Mouse (Mus musculus) heart, embryonic 12.5 days (tissue): ENCODE data around the gene Spata31d1a. TPM values are rescaled to one million over a fixed set of nuclear protein-coding genes. Genes with fewer than 3 reads are reported as not detected.
A peak's percentile ranks its signal among the peaks of the same experiment; 100 is the strongest.
"Not testable (repeated sequence)": the region's sequence is repeated elsewhere in the genome, so short reads cannot be mapped to it uniquely, and the experiment has no call there.

Experiments used
- ATAC-seq: fragments of 200-750 bp; cut with Nextera tagmentation; 2 replicates; pipeline ENCODE4 v1.8.0; 2017; ENCODE audit warnings: moderate TSS enrichment, moderate library complexity; ENCODE audit not compliant: insufficient number of reproducible peaks, low FRiP score
- H3K27ac ChIP-seq: fragments of 300-500 bp; sonication (generic); 2 replicates; pipeline ENCODE4 v1.5.1; 2016; ENCODE audit warnings: mild to moderate bottlenecking, moderate library complexity; ENCODE audit not compliant: poor library complexity, severe bottlenecking
- H3K27me3 ChIP-seq: fragments of 300-500 bp; sonication (generic); replicated peaks from 2 replicates; pipeline ENCODE4 v1.6.1; 2016; ENCODE audit warnings: mild to moderate bottlenecking, moderate library complexity
- H3K36me3 ChIP-seq: fragments of 300-500 bp; sonication (generic); 2 replicates; pipeline ENCODE4 v1.6.1; 2016; ENCODE audit warnings: mild to moderate bottlenecking, moderate library complexity
- H3K4me1 ChIP-seq: fragments of 300-500 bp; sonication (generic); replicated peaks from 2 replicates; pipeline ENCODE4 v1.6.1; 2016; ENCODE audit warnings: mild to moderate bottlenecking
- H3K4me2 ChIP-seq: fragments of 300-500 bp; sonication (generic); 2 replicates; pipeline ENCODE4 v1.6.1; 2016; ENCODE audit warnings: mild to moderate bottlenecking, moderate library complexity
- H3K4me3 ChIP-seq: fragments of 300-500 bp; sonication (generic); 2 replicates; pipeline ENCODE4 v1.5.1; 2016; ENCODE audit warnings: mild to moderate bottlenecking
- H3K9ac ChIP-seq: fragments of 300-500 bp; sonication (generic); 2 replicates; pipeline ENCODE4 v1.6.1; 2016; ENCODE audit warnings: mild to moderate bottlenecking, moderate library complexity
- H3K9me3 ChIP-seq: fragments of 300-500 bp; sonication (generic); replicated peaks from 2 replicates; pipeline ENCODE4 v1.6.1; 2016; ENCODE audit warnings: mild to moderate bottlenecking, moderate library complexity
- WGBS: fragments of 180-500 bp; shearing (Covaris S2); methylation state at CpG from one replicate; pipeline ENCODE4 v1.1.7; 2016; 5-methylcytosine and 5-hydroxymethylcytosine counted together
- polyA plus RNA-seq: library from polyadenylated mRNA; unstranded; fragments of >200 nt; fragmentation: Nextera tagmentation; extraction: Ambion mirVana; gene quantifications from 2 replicates; pipeline ENCODE4 v1.2.1, GENCODE M21; 2016

The Spata31d1a gene
- polyA plus RNA-seq, 1 experiment from 2014 or later = not detected

GRCm38 (mm10) chr13:59733936-59734335, 23.8 kb upstream of the Spata31d1a start:
- Histone ChIP-seq H3K4me3 (no peak overlapping the region), H3K4me2 (no peak overlapping the region), H3K9ac (no peak overlapping the region), H3K9me3 (no peaks in the 10 kb centered on the region), H3K27me3 (no peaks in the 10 kb centered on the region), H3K36me3 (no peaks in the 10 kb centered on the region), H3K4me1 (no peaks in the 10 kb centered on the region), H3K27ac (no peak overlapping the region)
- no peak for ATAC-seq
- WGBS = 66% methylated on average over 4 of the region's 4 CpGs

DNA sequence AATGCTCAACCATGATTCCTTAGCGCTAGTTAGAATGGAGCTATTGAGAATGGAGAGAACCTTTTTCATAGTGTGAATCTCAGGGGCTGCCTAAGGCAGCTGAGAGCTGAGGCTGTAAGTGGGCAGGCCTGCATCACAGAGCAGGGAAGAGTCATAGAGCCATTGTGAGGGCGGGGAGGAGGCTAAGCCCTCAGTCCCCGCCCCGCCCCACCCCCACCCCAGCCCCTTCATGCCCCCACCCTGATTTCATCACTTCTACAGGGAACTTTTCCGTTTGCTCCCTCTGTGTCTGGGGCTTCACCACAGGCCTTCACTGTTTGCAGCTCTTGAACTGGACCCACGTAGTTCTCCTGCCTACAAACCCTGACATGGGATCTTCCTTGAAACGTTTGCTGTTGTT, 21.5 kb upstream of the Spata31d1a start, which contains the start of gene Spata31d1d:
Gene Spata31d1d (minus strand): TSS at position 101 of the 400 bp plus-strand sequence.
- H3K36me3 ChIP-seq = no peaks in the 10 kb centered on the region
- H3K27me3 ChIP-seq = no peaks in the 10 kb centered on the region
- WGBS = 39% methylated on average over 7 of the region's 7 CpGs
- peaks cover 3% of the 10 kb centered on the region; the same call in 1 of the 2 replicates for H3K4me1 ChIP-seq
- H3K4me3 ChIP-seq = no peak within 1 kb of the TSS
- H3K4me2 ChIP-seq = no peak within 1 kb of the TSS
- H3K9ac ChIP-seq = no peak within 1 kb of the TSS
- no peak for ATAC-seq
- no peaks in the 10 kb centered on the region for H3K9me3 ChIP-seq
- no peak within 1 kb of the TSS for H3K27ac ChIP-seq

DNA sequence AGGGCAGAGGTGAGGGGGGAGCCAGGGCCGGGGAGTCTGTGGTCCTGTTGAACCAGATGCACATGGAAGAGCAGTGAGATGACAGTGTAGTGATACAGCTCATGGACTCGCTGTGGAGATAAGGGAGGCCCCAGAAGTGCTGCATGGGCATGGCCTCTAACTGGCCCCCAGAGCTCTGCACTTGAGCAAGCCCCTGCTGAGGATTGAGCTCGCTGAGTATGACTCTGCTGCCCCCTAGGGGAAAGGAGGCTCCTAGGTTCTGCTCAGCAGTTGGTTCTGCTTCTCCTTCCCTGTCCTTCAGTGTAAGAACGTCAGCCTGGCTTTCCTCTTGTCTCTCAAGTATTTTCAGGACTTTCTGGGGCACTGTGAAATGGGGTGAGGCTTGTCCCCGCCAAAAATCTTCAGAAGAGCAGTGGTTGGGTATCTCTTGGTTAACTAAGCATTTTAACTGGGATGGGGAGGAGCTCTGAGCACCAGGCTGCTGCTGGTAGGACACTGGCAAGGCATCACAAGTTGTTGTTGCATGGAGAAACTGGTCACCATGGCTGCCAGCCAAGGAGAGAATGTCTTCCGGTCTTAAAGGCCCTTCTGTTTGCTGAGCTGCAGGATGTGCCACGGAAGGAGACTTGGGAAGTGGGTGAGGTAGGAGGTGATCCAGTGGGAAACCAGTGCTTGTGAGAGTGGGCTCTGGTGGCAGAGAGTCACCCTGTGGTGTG, 18.4 kb upstream of the Spata31d1a start:
- ATAC-seq = peak; percentile 83
- H3K4me2 ChIP-seq = no peak overlapping the region; the same call in 1 of the 2 replicates
- H3K4me3 ChIP-seq = no peak overlapping the region
- H3K27ac ChIP-seq = no peak overlapping the region
- no peaks in the 10 kb centered on the region for H3K36me3 ChIP-seq
- no peak overlapping the region for H3K9ac ChIP-seq
- WGBS = 19% methylated on average over 7 of the region's 7 CpGs
- 0 out of 2 replicates have a peak, but pooled peaks cover 5% of the 10 kb centered on the region for H3K27me3 ChIP-seq
- no peaks in the 10 kb centered on the region for H3K9me3 ChIP-seq
- peaks cover 8% of the 10 kb centered on the region; the same call in 1 of the 2 replicates for H3K4me1 ChIP-seq

DNA sequence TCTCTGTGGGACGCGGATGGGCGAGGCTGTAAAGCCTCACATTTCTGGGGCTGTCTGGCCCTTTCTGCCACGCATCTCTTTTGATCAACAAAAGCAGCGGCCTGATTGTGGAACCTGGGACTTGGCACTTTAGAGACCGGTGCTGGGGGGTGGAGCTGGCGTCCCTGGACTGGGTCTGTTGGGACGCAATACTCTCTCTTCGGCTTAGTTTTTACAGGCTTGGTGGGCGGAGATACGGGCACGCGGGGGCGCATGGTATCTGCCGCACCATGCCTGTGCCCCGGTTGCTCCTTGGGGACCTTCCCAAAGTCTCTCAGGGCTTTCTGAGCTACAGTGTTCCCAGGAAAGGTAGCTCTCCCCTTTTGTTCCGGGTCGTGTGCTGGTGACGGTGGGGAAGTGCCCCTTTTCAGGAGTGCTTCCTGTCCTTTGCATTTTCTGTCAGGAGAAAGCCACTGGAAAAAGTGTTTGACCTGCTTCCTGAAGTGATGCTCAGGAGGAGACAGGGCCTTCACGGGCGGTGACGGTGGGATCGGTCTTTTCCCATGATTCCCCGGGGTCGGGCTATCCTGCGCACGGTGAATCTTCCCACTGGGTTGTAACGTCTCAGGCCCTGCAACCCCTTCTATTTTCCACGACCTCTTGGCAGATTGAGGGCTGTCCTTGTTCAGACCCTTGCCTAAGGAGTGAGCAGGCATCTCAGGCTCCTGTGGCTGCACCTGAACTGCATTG, 16.2 kb upstream of the Spata31d1a start:
- H3K27me3 ChIP-seq = 0 out of 2 replicates have a peak, but pooled peaks cover 5% of the 10 kb centered on the region
- ATAC-seq = no peak
- H3K4me3 ChIP-seq = peak overlapping the region; percentile 30
- no peak overlapping the region for H3K27ac ChIP-seq
- WGBS = 22% methylated on average over 29 of the region's 29 CpGs
- peaks cover 8% of the 10 kb centered on the region; the same call in 1 of the 2 replicates for H3K4me1 ChIP-seq
- peak overlapping the region; percentile 60 for H3K4me2 ChIP-seq
- no peaks in the 10 kb centered on the region for H3K36me3 ChIP-seq
- no peaks in the 10 kb centered on the region for H3K9me3 ChIP-seq
- 0 out of 2 replicates have a peak overlapping the region, but pooled peaks have one; percentile 31 for H3K9ac ChIP-seq

DNA sequence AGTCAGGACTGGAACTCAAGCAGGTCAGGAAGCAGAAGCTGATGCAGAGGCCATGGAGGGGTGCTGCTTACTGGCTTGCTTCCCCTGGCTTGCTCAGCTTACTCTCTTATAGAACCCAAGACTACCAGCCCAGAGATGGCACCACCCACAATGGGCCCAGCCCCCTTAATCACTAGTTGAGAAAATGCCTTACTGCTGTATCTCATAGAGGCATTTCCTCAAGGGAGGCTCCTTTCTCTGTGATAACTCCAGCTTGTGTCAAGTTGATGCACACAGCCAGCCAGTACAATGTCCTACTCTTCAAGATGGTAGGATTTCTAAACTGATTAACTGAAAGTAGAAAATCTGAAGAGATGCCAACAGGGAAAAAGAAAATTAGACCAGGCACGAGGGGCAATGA, 12.0 kb upstream of the Spata31d1a start:
- 71% methylated on average over 1 of the region's 1 CpGs for WGBS
- ATAC-seq, H3K27ac ChIP-seq, H3K9ac ChIP-seq, H3K4me3 ChIP-seq, H3K36me3 ChIP-seq, H3K27me3 ChIP-seq, H3K9me3 ChIP-seq, H3K4me2 ChIP-seq, H3K4me1 ChIP-seq: not testable (repeated sequence)

DNA sequence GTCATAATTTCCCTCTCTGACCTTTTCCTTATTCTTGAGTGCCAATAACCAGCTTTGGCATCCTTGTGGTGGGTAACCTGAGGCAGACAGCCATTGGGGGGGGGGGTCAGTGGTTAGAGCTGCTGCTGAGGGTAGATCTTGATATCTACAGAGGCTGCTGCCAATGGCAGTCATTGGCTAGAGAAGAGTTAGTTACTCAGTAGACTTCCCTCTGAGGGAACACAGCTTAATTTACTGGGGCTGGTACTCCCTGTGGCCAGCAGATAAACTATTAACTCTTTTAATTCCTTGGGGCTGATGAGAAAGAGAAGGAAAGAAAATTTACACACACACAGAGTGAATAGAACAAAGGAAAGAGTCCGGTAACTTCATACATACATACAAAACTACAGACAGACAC, 9.3 kb upstream of the Spata31d1a start:
- H3K4me1 ChIP-seq = no peaks in the 10 kb centered on the region
- H3K27ac ChIP-seq = 0 out of 2 replicates have a peak overlapping the region, but pooled peaks have one; percentile 20
- no peak overlapping the region for H3K4me3 ChIP-seq
- no peaks in the 10 kb centered on the region for H3K36me3 ChIP-seq
- 0 out of 2 replicates have a peak, but pooled peaks cover under 1% of the 10 kb centered on the region for H3K27me3 ChIP-seq
- no peak overlapping the region for H3K9ac ChIP-seq
- H3K4me2 ChIP-seq = no peak overlapping the region
- 89% methylated on average over 1 of the region's 1 CpGs for WGBS
- no peaks in the 10 kb centered on the region for H3K9me3 ChIP-seq
- no peak for ATAC-seq

DNA sequence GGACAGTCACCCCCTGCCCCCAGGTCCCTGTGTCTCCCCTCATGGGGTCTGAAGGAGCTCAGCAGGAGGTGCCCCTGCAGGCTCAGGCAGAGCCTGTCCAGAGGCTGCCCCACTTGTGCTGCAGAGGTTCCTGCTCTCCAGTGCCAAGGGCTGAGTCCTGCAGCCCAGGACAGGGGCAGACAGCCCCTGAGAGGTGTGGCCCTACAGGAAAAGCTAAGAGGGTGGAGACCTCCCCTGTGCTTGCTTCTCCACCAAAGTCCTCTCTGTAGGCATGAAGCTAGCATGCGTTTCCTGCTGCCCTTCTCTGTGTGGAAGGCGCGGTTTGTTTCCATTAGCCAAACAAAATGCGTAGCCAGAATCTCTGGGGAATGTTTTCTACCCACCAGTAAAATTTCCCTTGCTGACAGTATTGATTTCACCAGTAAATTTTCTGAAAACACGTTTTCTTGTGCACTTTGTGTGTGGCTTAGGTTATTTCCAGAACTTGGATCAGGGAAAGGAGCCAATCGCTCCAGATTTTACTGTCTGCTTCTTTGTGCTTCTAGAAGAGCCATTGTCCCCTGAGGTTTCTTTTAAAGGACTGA, 8.8 kb upstream of the Spata31d1a start:
- peak; percentile 49 for ATAC-seq
- not testable (repeated sequence) for H3K9me3 ChIP-seq, H3K27me3 ChIP-seq, H3K4me3 ChIP-seq, H3K9ac ChIP-seq, H3K4me1 ChIP-seq, H3K4me2 ChIP-seq, H3K36me3 ChIP-seq
- WGBS = 33% methylated on average over 6 of the region's 6 CpGs
- H3K27ac ChIP-seq = 0 out of 2 replicates have a peak overlapping the region, but pooled peaks have one; percentile 20

DNA sequence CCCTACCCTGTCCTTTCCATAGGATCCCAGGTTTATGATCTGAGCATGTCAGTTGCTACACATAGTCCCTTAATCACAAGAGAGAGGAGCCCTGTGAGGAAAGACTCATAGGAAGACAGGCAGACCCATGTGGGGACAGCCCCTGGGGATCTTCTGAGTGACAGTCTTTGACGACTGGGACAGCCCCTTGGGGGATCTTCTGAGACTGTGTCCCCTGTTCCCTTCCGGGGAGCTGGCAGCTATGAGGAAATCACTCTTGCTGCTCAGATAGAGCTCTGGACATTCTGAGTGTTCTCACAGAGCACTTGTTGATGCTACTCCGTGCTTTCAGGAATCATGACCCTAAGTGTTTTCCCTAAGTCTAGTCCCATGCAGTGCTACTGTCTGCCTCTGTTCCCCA, 3.6 kb upstream of the Spata31d1a start:
- H3K9ac ChIP-seq = no peak overlapping the region
- no peak overlapping the region for H3K4me3 ChIP-seq
- 0 out of 2 replicates have a peak, but pooled peaks cover 9% of the 10 kb centered on the region for H3K27me3 ChIP-seq
- WGBS = 40% methylated on average over 3 of the region's 3 CpGs
- no peak for ATAC-seq
- H3K27ac ChIP-seq = no peak overlapping the region
- no peaks in the 10 kb centered on the region for H3K4me1 ChIP-seq
- no peaks in the 10 kb centered on the region for H3K36me3 ChIP-seq
- H3K4me2 ChIP-seq = no peak overlapping the region
- no peaks in the 10 kb centered on the region for H3K9me3 ChIP-seq

DNA sequence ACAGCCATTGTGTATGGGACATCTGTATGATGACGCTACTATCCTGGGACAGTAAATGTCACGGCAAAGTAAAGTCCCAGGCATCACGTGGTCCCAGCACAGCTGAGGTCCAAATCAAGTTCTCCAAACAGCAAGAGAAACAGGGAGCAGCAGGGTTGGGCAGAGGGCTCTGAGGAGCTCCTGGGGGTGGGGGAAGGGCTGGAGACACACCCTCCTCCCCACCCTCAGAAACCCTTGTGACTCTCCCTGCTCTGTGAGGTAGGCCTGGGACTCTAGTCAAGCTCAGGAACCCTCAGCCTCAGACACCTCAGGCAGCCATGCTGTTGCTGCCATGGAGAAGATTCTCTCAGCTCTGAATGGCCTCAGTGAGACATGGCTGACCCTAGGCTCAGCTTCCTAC, 1.9 kb upstream of the Spata31d1a start, which contains the start of gene Spata31d1b:
Gene Spata31d1b (plus strand): TSS at position 301 of the 400 bp plus-strand sequence.
- not testable (repeated sequence) for H3K9me3 ChIP-seq, H3K4me3 ChIP-seq, H3K9ac ChIP-seq, H3K27ac ChIP-seq, H3K36me3 ChIP-seq, ATAC-seq, H3K27me3 ChIP-seq, H3K4me1 ChIP-seq, H3K4me2 ChIP-seq
- 77% methylated on average over 3 of the region's 3 CpGs for WGBS

DNA sequence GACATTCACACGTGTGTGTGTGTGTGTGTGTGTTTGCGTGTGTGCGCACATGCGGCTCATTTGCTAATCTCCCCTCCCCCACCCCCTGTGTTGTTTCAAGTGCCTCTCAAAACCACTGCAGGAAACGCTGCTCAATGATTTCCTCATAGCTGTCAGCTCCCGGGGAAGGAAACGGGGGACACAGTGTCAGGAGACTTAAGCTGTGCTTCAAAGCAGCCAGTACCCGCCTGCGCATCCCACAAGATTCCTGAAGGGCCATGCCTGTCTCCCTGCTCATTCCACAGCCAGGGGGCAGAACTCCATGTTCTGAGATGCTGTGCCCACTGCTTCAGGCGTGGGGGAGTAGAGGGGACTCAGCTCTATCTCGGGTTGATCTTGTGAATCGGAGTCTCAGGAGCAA, 5.6 kb downstream of the Spata31d1a start:
- Histone ChIP-seq H3K9ac (no peak overlapping the region), H3K36me3 (no peaks in the 10 kb centered on the region), H3K4me2 (peak overlapping the region; percentile 31; the same call in 1 of the 2 replicates), H3K27ac (no peak overlapping the region), H3K4me3 (no peak overlapping the region), H3K27me3 (peaks cover 11% of the 10 kb centered on the region), H3K4me1 (peaks cover 12% of the 10 kb centered on the region), H3K9me3 (no peaks in the 10 kb centered on the region)
- peak; percentile 60 for ATAC-seq
- 29% methylated on average over 12 of the region's 12 CpGs for WGBS

DNA sequence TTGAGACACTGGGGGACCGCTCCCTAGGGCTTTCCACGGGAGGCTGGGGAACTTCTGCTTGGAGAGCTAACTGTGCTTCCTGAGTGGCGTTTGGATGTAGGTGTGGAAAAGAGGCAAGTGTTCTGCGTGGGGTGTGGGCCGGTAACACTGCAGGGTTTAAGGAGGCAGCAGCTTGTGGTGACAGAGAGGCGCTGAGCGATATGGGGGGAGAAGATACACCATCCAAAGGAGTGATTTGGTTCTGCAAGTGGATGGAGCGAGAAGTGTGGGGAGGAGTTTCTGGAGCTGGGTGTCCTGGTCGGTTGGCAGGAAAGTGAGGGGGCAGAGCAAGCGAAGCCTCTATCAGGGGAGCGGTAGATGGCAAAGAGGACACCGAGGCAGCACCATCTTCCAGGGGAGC, 6.6 kb downstream of the Spata31d1a start:
- no peak for ATAC-seq
- no peak overlapping the region for H3K4me3 ChIP-seq

More for the DNA sequence above, 6.6 kb downstream of the Spata31d1a start:
- Histone ChIP-seq H3K9ac (no peak overlapping the region), H3K4me2 (no peak overlapping the region), H3K4me1 (peaks cover 12% of the 10 kb centered on the region), H3K9me3 (no peaks in the 10 kb centered on the region), H3K27ac (no peak overlapping the region), H3K36me3 (no peaks in the 10 kb centered on the region), H3K27me3 (peaks cover 11% of the 10 kb centered on the region)
- 70% methylated on average over 12 of the region's 12 CpGs for WGBS
